Mouse (Mus musculus) heart, postnatal 0 days (tissue): ENCODE data around the gene Rorc.

Source experiments
- CTCF ChIP-seq: IDR thresholded peaks from 2 replicates; pipeline ENCODE4 v1.5.1; 2016; ENCODE audit warnings: antibody characterized with exemption, control low read depth, low read depth
- EP300 ChIP-seq: IDR thresholded peaks from 2 replicates; pipeline ENCODE4 v1.6.1; 2016; ENCODE audit warnings: antibody characterized with exemption, low read depth

- TF ChIP-seq CTCF (no peak), EP300 (no peak)
Observed at GRCm38 (mm10) chr3:94388047-94388446, 15.5 kb downstream of the Rorc start.
